Mouse (Mus musculus) inflammation-experienced regulatory T-cells, adult 16 weeks (primary cell): ENCODE measurements around the gene Trim38. TPM values are rescaled to one million over a fixed set of nuclear protein-coding genes. Genes with fewer than 3 reads are reported as not detected.

Experiments used
- polyA plus RNA-seq: library from polyadenylated mRNA; unstranded; fragments of 100-300 nt; shearing (Covaris generic); gene quantifications from one replicate; pipeline ENCODE4 v1.2.1, GENCODE M21; 2017

The Trim38 gene
- not detected for polyA plus RNA-seq

GRCm38 (mm10) chr13:23769613-23770012, at the start of gene Trim38:
Trim38 (plus strand) TSS chr13:23769913.

GRCm38 (mm10) chr13:23738677-23739068, 31.0 kb upstream of the Trim38 start, which contains the start of gene Hist1h1c:
Hist1h1c (plus strand) TSS chr13:23738808.

GRCm38 (mm10) chr13:23745381-23746161, 24.1 kb upstream of the Trim38 start, which contains the start of gene Hist1h3c:
Hist1h3c (minus strand) TSS chr13:23745602.

GRCm38 (mm10) chr13:23746201-23747080, 23.3 kb upstream of the Trim38 start, which contains the start of gene Hist1h2bb:
Hist1h2bb (plus strand) TSS chr13:23746734.

GRCm38 (mm10) chr13:23750839-23751477, 18.8 kb upstream of the Trim38 start, which contains the start of gene Hist1h2ab:
Hist1h2ab (plus strand) TSS chr13:23751126.

GRCm38 (mm10) chr13:23752067-23752741, 17.5 kb upstream of the Trim38 start, which contains the start of gene Hist1h3b:
Hist1h3b (plus strand) TSS chr13:23752267.

GRCm38 (mm10) chr13:23756790-23757189, 12.9 kb upstream of the Trim38 start, which contains the start of gene Hist1h4b:
Hist1h4b (plus strand) TSS chr13:23757013.

GRCm38 (mm10) chr13:23760972-23761864, 8.5 kb upstream of the Trim38 start, which contains the start of gene Hist1h4a:
Hist1h4a (minus strand) TSS chr13:23761230.

GRCm38 (mm10) chr13:23761871-23762821, 7.6 kb upstream of the Trim38 start, which contains the start of gene Hist1h3a:
Hist1h3a (minus strand) TSS chr13:23762386.

GRCm38 (mm10) chr13:23763586-23764323, 6.0 kb upstream of the Trim38 start, which contains the start of gene Hist1h1a:
Hist1h1a (plus strand) TSS chr13:23763666.

GRCm38 (mm10) chr13:23806422-23807052, 36.8 kb downstream of the Trim38 start, which contains the start of gene Slc17a2:
Slc17a2 (plus strand) TSS chr13:23806993.

GRCm38 (mm10) chr13:23839308-23839707, 69.6 kb downstream of the Trim38 start, which contains the start of gene Slc17a3:
Slc17a3 (plus strand) TSS chr13:23839434.

Other genes with a start within 250 kb of the Trim38 start
- gene Hist1h4h, start 238.9 kb upstream of the Trim38 start, polyA plus RNA-seq = 4.6 TPM
- not detected for gene Hist1h2af, start 236.0 kb upstream of the Trim38 start, polyA plus RNA-seq
- not detected for gene Hist1h3g, start 234.5 kb upstream of the Trim38 start, polyA plus RNA-seq
- gene Hist1h2bh, start 226.5 kb upstream of the Trim38 start, polyA plus RNA-seq = 0.29 TPM
- 0.24 TPM for gene Hist1h3f, start 225.9 kb upstream of the Trim38 start, polyA plus RNA-seq
- not detected for gene Hist1h4f, start 218.3 kb upstream of the Trim38 start, polyA plus RNA-seq
- gene Hist1h1d, start 216.7 kb upstream of the Trim38 start, polyA plus RNA-seq = 0.40 TPM
- 0.90 TPM for gene Hist1h3e, start 207.5 kb upstream of the Trim38 start, polyA plus RNA-seq
- gene Hist1h2ae, start 198.7 kb upstream of the Trim38 start, polyA plus RNA-seq = 1.6 TPM
- gene Hist1h2bg, start 198.5 kb upstream of the Trim38 start, polyA plus RNA-seq = 2.2 TPM
- 1.3 TPM for gene Hist1h2bf, start 195.7 kb upstream of the Trim38 start, polyA plus RNA-seq
- gene Hist1h2ad, start 195.5 kb upstream of the Trim38 start, polyA plus RNA-seq = not detected
- gene Hist1h3d, start 194.2 kb upstream of the Trim38 start, polyA plus RNA-seq = not detected
- 32.4 TPM for gene Hist1h4d, start 188.3 kb upstream of the Trim38 start, polyA plus RNA-seq
- gene Hist1h2be, start 148.8 kb upstream of the Trim38 start, polyA plus RNA-seq = 5.6 TPM
- gene Hist1h1e, start 147.4 kb upstream of the Trim38 start, polyA plus RNA-seq = 16.6 TPM
- 0.23 TPM for gene Hist1h2ac, start 86.0 kb upstream of the Trim38 start, polyA plus RNA-seq
- 8.8 TPM for gene Hist1h2bc, start 85.7 kb upstream of the Trim38 start, polyA plus RNA-seq
- not detected for gene Hist1h1t, start 74.1 kb upstream of the Trim38 start, polyA plus RNA-seq
- 2.7 TPM for gene Hist1h4c, start 71.5 kb upstream of the Trim38 start, polyA plus RNA-seq
- gene Hfe, start 59.1 kb upstream of the Trim38 start, polyA plus RNA-seq = 2.8 TPM
- gene Hist1h1c, start 31.1 kb upstream of the Trim38 start, polyA plus RNA-seq = 17.4 TPM
- gene Hist1h3c, start 24.3 kb upstream of the Trim38 start, polyA plus RNA-seq = 0.50 TPM
- gene Hist1h2bb, start 23.2 kb upstream of the Trim38 start, polyA plus RNA-seq = 2.5 TPM
- 0.79 TPM for gene Hist1h2ab, start 18.8 kb upstream of the Trim38 start, polyA plus RNA-seq
- not detected for gene Hist1h3b, start 17.6 kb upstream of the Trim38 start, polyA plus RNA-seq
- gene Hist1h4b, start 12.9 kb upstream of the Trim38 start, polyA plus RNA-seq = 11.3 TPM
- not detected for gene Hist1h4a, start 8.7 kb upstream of the Trim38 start, polyA plus RNA-seq
- 1.9 TPM for gene Hist1h3a, start 7.5 kb upstream of the Trim38 start, polyA plus RNA-seq
- 0.95 TPM for gene Hist1h1a, start 6.2 kb upstream of the Trim38 start, polyA plus RNA-seq
- not detected for gene Slc17a2, start 37.1 kb downstream of the Trim38 start, polyA plus RNA-seq
- gene Slc17a3, start 69.5 kb downstream of the Trim38 start, polyA plus RNA-seq = not detected
- gene Slc17a1, start 97.8 kb downstream of the Trim38 start, polyA plus RNA-seq = not detected
- gene Slc17a4, start 145.1 kb downstream of the Trim38 start, polyA plus RNA-seq = not detected
- not detected for gene Hist1h2ba, start 164.2 kb downstream of the Trim38 start, polyA plus RNA-seq
- gene Hist1h2aa, start 164.5 kb downstream of the Trim38 start, polyA plus RNA-seq = not detected
- not detected for gene Scgn, start 221.3 kb downstream of the Trim38 start, polyA plus RNA-seq